Mouse (Mus musculus): ENCODE results near the gene 2310022B05Rik.

The 2310022B05Rik gene

GRCm38 (mm10) chr8:124604066-124604465 lies 59.1 kb downstream of the 2310022B05Rik start:
- DNase-seq, result peak; percentile 61

GRCm38 (mm10) chr8:124589393-124589792 lies 73.8 kb downstream of the 2310022B05Rik start:
- no peak for DNase-seq

GRCm38 (mm10) chr8:124586556-124586955 lies 76.6 kb downstream of the 2310022B05Rik start:
- no peak for DNase-seq

Data from thymus, postnatal 4 days (tissue).